Mouse (Mus musculus) erythroid progenitor cell, adult 5-6 weeks (primary cell): ENCODE data around the gene Lrrc61. TPM values are rescaled to one million over a fixed set of nuclear protein-coding genes. Genes with fewer than 3 reads are reported as not detected.
A peak's percentile ranks its signal among the peaks of the same experiment; 100 is the strongest.

Experiments
- ATAC-seq: replicated peaks from 2 replicates; pipeline ENCODE4 v1.8.0; 2016; ENCODE audit warnings: moderate number of reproducible peaks, mild to moderate bottlenecking, moderate TSS enrichment, inconsistent platforms; ENCODE audit not compliant: poor library complexity, low FRiP score, severe bottlenecking
- total RNA-seq, 2 experiments: library from RNA; stranded (forward) in 1 of 2; stranded (reverse) in 1 of 2; fragments of 150-400 nt in 1 of 2; fragments of 186-747, 209-891 nt in 1 of 2; gene quantifications; 2 replicates each; pipeline versions ENCODE4 v1.2.3 to v1.2.4; 2015 to 2017; ENCODE audit warnings: low replicate concordance in 2 of 2

Lrrc61 gene
- total RNA-seq (2015; ENCODE audit: low replicate concordance) (2.1 TPM in 1 of 2 replicates, not detected in the other), total RNA-seq (2017; ENCODE audit: low replicate concordance) (0.13 and 1.1 TPM in 2 replicates)

DNA sequence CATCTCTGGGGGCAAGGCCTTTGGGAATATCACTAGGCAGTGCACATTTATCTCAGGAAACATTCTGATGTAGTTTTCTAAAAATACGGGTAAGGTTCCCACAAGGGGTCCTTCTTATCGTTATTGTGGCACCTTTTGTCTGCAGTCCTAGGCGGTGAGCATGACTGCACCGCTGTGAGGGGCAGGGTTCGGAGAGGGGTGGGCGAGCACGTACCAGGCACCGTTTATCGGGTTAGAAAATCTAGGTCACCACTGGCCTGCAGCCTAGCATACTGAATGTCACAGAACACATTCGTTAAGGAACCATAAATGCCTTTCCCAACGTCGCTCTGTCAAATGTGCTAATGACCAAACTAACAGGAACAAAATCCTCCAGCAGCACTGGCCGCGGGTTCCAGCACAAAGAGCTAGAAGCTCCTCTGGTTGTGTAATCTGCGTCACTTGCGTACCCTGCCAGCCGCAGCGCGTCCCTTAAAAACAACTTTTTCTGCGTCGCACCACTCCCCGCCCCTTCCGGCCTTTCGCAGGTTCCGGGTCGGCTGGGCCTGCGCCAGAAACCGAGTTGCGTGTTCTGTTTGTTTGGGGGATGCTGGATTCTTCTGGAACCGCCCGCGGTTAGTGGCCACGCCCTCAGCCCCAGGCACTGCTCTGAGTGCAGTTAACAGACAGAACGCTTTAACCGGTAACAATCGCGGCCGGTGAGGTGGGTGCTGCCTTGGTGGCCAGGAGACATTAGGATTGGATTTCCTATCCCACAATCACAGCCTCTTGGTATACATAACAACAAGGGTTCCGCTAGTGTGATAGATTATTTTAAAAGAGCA is at the start of gene Lrrc61:
Lrrc61 (plus strand) TSS at position 517 of the 824 bp plus-strand sequence.
- peak; percentile 74 for ATAC-seq

GRCm38 (mm10) chr6:48508087-48508486 is 46.5 kb upstream of the Lrrc61 start:
- ATAC-seq, result no peak

- no peak for ATAC-seq
These were observed 44.2 kb upstream of the Lrrc61 start for GRCm38 (mm10) chr6:48510426-48510825.

DNA sequence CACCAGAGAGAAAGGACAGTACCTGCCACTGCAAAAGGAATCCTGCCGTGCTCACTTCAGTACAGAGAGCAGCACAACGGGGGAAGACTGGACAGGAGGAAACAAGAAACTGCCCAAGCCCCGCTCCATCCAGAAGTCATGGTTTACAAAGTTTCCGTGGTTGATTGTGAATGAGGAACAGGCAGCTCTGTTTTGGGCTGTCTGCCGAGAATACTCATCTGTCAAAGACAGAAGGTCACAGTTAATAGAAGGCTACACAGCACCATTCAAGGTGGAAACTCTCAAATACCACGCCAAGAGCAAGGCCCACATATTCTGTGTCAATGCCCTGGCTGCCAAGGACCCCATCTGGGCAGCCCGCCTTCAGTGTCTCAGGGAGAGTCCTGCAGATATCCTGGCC is 42.7 kb upstream of the Lrrc61 start:
- no peak for ATAC-seq

DNA sequence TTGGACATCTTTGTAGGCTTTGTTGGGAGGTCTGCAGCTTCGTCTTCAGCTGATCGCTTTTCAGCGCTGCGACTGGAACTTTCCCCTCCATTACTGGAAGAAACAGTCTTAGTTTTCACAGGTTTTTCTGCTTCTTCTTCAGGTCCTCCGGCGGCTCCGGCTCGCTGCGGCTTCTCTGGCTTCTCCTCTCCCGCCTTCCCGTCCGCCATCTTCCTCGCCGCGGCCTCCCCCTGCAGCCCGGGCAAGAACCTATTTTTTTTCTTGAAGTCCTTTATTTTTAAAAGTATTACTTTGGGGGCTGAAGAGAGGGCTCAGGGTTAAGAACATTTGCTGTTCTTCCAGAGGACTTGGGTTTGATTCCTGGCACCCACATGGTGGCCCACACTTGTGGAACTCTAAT is 29.7 kb upstream of the Lrrc61 start:
- ATAC-seq, result peak; percentile 96

DNA sequence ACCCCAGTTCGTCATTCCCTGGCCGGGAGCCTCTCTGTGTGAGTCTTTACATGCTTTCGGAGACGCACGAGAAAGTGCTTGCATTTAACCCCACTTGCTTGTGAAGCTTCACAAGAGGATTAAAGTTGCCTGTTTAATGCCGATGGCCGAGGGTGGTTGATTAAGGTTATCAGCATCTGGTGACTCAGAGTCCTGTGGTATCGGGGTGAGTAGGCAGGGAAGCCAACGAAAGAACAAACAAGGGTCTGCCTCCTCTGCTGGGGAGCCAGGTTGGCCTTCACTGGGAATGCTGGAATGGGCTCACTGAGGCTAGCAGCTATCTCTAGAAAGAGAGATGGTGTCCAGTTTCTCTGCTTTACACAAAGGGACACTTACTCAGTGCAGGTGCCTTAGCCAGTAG is 26.7 kb upstream of the Lrrc61 start:
- no peak for ATAC-seq

- ATAC-seq, result no peak
These were observed 25.3 kb upstream of the Lrrc61 start for GRCm38 (mm10) chr6:48529261-48529660.

- ATAC-seq, result no peak
These were observed 24.6 kb upstream of the Lrrc61 start for GRCm38 (mm10) chr6:48529871-48530440.

- no peak for ATAC-seq
These were observed 23.7 kb upstream of the Lrrc61 start for GRCm38 (mm10) chr6:48530862-48531261.

DNA sequence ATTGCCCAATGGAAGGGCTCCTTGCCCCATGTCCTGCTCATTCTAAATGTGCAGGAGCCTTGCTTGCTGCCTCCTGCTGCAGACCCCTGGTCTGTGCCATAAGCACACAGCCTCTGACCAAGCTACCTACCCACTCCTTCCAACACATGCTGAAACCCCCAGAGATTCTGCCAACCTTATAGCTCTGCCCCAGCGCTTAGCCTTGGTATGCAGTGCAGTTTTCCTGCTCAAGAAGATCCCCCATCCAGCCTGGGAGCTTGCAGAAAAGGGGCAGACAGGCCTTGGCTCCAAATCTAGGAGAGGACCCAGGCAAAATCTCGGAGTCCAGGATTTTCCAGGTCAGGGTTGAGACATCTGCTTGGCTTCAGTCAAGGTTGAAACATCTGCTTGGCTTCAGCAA is 21.1 kb upstream of the Lrrc61 start:
- ATAC-seq, result no peak

DNA sequence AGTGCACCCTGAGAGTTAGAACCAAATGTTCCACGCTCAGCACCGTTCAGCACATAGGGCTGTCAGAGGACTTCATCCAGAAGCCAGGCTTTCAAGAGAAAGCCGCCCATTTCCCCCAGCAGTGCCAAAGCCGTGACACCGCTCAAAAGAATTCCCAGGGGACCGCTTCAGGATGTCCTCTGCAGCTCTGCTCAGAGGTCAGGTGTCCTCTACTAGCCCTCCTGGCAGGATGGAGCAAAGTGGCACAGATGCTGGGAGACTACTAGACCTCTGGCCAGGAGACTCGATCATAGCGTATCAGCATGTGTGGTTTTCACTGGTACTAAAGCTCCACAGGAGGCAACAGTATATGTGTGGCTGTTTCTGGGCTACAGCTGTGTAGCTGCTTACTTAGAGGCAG is 19.7 kb upstream of the Lrrc61 start:
- no peak for ATAC-seq

DNA sequence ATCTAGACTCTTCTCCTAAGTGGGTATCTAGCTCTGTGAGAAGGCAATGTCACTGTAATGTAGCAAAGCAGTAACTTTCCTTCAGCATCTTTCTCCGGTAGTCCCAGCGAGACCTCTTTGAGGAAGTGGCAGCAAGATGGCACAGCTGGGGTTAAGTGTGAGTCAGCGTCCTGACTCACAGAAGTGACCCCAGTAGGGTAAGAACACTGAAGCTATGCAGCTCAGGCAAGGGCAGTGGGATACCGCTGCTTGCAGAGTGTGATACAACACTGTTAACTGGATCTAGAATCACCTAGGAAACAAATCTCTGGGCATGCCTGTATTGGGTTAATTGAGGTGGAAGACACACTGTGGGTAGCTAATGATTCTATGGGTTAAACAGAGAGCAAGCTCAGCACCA is 18.5 kb upstream of the Lrrc61 start:
- ATAC-seq, result no peak

- ATAC-seq, result no peak
These were observed 17.3 kb upstream of the Lrrc61 start, which contains the start of gene Atp6v0e2 for GRCm38 (mm10) chr6:48537105-48537954. Atp6v0e2 (plus strand) TSS chr6:48537615.

DNA sequence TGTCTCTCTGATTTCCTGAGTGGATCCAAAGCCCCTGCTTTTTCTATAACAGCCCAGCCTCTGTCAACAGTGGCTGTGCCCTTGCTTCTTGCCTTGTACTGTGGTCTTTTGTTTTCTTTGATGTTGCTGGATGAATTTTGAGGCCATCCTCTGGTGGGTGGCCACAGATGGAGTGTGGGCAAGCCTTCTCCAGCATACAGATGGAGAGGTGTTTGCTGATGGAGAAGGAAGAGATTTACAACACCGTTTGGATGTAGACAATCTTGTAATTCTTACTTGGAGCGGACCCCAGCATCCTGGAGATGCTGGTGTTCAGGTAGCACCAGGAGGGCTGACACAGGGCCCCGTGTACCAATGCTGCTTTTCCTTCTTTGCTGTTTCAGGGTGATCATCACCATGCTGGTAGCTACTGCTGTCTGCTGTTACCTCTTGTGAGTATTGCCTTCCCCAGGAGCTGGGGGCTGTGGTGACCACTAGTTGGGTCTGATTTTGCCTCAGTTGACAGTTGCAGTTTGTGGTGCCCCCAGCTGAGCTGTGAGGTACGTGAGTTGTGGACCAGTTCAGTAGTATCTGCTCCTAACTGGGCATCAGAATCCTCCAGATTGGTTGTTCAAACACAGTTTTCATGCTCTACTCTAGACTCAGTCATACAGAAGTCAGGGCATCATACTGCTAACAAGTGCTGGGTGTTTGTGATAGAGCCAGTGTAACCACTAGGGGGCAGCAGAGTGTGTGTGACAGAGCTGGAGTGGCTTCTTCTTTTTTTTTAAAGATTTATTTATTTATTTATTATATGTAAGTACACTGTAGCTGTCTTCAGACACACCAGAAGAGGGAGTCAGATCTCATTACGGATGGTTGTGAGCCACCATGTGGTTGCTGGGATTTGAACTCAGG is 15.5 kb upstream of the Lrrc61 start:
- no peak; the same call in 1 of the 2 replicates for ATAC-seq

- ATAC-seq, result no peak
These were observed 14.7 kb upstream of the Lrrc61 start for GRCm38 (mm10) chr6:48539860-48540259.

GRCm38 (mm10) chr6:48540721-48541120 is 13.9 kb upstream of the Lrrc61 start:
- ATAC-seq, result no peak

DNA sequence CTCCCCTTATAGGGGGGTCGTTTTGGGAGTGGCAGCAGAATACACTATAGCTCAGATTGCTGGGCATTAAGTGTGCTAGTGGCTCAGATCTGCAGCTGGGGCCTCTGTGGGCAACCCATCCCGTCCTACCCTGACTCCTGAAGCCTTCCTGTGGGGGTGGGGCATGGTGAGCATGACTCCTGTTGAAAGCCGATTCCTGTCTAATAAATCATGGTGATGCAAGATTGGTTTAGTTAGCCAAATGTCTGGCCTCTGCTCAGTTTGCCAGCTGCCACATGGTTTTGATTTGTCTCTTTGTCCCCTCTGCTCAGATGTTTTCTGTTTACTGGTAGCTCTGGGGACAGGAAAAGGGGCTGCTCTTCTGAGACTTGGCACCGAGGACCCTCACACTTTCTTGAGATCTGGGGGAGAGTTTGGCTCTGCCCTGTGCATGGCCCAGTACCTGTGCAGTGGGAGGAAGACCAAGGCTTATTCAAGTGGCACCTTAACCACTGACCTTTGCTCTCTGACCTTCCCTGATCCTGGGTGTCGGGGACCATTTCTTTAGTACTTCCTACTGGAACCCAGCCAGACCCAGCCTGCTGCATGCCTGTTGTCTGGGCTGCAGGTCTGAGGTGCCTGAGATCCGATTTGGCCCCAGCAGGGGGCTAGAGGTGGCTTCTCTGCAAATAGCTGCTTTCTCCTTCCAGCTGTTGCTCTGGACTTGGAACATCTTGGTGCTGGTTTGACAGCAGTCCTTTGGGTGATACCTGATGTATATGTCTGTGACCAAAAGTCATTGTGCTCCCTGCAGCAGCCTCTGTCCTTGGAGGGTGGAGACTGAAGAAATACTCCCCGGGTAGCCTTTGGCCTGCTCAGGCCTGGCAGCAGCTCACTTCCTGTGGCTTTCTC is 12.8 kb upstream of the Lrrc61 start:
- ATAC-seq, result no peak

DNA sequence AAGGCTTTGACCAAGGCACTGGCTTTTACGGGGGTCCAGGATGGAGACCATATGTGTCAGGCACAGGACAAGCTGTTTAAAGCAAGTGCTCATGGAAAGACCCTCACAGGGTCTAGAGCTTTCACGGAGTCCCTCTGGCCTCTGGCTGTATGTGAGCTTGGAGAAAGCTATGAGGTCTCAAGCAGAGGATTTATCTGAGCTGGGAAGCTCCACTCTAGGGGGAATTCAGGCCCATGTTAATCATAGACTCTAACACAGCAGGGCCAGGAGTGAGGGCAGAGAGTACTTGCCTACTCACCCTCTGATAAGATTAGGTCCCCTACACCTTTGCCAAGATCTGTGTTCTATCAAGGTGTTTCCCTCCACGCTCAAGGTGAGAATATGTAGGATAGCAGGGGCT is 12.0 kb upstream of the Lrrc61 start:
- no peak for ATAC-seq
